13 mouse cellular contexts compared by ENCODE assay signal in the genomic region with DNA sequence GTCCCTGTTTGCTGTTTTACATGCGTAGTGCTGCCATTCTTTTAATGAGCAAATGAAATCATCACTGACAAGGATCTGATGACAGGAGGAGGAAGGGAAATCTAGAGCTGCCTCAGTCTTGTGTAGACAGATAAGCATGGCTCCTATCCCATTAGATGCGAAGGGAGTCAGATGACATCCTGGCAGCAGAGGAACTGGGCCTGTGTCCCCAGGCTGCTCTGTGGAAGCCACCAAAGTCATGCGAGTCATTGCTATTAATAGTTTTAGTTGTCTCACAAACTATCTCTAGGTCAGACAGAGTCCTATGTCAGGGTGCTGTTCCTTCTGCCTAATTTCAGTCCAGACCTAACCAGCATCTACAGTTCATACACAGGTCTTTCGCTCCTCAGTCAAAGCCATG.
DNase-seq lines count a peak whose midpoint lies in the region; ATAC-seq and TF ChIP-seq lines count a peak whose summit lies in the region.
"Had no signal": no experiment of that assay in that cellular context is flagged by ENCODE, and none has a peak within 500 bp of the region (broad histone marks: within the 10 kb centered on the region; RNA-seq: fewer than 3 reads in every experiment).

No protein-coding gene starts in this region.

- dilution Hi-C loops in CH12.LX (cut with MboI; ENCODE audit: extremely low pct_ligation_motif_present, extremely low pct_unique_long_range_greater_than_20kb, low sequenced_read_pairs) = no loop called here

- peaks cover 90% of the 10 kb centered on the region for H3K79me2 ChIP-seq in CH12.LX (replicated peaks; ENCODE audit: control insufficient read depth, extremely low read depth, insufficient read depth, poor library complexity, severe bottlenecking)

- in situ Hi-C loops in CH12.LX (cut with MboI; ENCODE audit: low pct_ligation_motif_present, low pct_unique_long_range_greater_than_20kb, low sequenced_read_pairs) = no loop called here

- TF ChIP-seq RAD21 in CH12.LX (IDR thresholded peaks at IDR 0.05; ENCODE audit: low read depth, low read length) = no peak

- H3K27ac ChIP-seq in kidney, embryonic 15.5 days = no peak overlapping the region
- H3K27ac ChIP-seq in CH12.LX (ENCODE audit: insufficient read depth, low read depth) = peak overlapping the region; percentile 24
- H3K27ac ChIP-seq in gastrocnemius, adult 2 months = peak overlapping the region; percentile 83
- no peak overlapping the region for H3K27ac ChIP-seq in hindbrain, embryonic 16.5 days (ENCODE audit: low read depth, low read length)
- H3K27ac ChIP-seq: embryonic facial prominence, embryonic 12.5 days; forebrain, embryonic 10.5 days; liver, embryonic 13.5 days had no signal

- no peaks in the 10 kb centered on the region for H3K9me3 ChIP-seq in kidney, embryonic 15.5 days (replicated peaks)
- peaks cover 5% of the 10 kb centered on the region for H3K9me3 ChIP-seq in CH12.LX (replicated peaks; ENCODE audit: low read length)
- no peaks in the 10 kb centered on the region for H3K9me3 ChIP-seq in hindbrain, embryonic 16.5 days (ENCODE audit: control insufficient read depth, low read length)
- H3K9me3 ChIP-seq: embryonic facial prominence, embryonic 12.5 days; forebrain, embryonic 10.5 days; liver, embryonic 13.5 days had no signal

- no peak for ATAC-seq in kidney, embryonic 15.5 days (replicated peaks; ENCODE audit: low FRiP score)
- ATAC-seq in hindbrain, embryonic 16.5 days = no peak
- ATAC-seq: Patski had no signal

- H3K4me1 ChIP-seq in kidney, embryonic 15.5 days = peaks cover 1% of the 10 kb centered on the region; the same call in 1 of the 2 replicates
- peaks cover 14 to 56% of the 10 kb centered on the region in 2 experiments for H3K4me1 ChIP-seq in CH12.LX (ENCODE audit: control insufficient read depth in 1 of 2, insufficient read depth in 2 of 2)
- H3K4me1 ChIP-seq in hindbrain, embryonic 16.5 days (ENCODE audit: control insufficient read depth, insufficient read depth, low read depth, low read length) = no peaks in the 10 kb centered on the region

- TF ChIP-seq CTCF in CH12.LX (conservative IDR thresholded peaks at IDR 0.05 in 1 of 2, IDR thresholded peaks at IDR 0.05 in 1 of 2; ENCODE audit: low read depth in 2 of 2, low read length in 2 of 2) = no peak
- no peak for TF ChIP-seq CTCF in gastrocnemius, adult 2 months (IDR thresholded peaks at IDR 0.05)

- no peak overlapping the region for H3K4me3 ChIP-seq in kidney, embryonic 15.5 days (replicated peaks)
- no peak overlapping the region for H3K4me3 ChIP-seq in CH12.LX (replicated peaks in 1 of 3; ENCODE audit: low read depth in 2 of 3, low read length in 2 of 3, poor library complexity in 1 of 3)
- H3K4me3 ChIP-seq in gastrocnemius, adult 2 months = no peak overlapping the region; the same call in 1 of the 2 replicates
- no peak overlapping the region for H3K4me3 ChIP-seq in hindbrain, embryonic 16.5 days (ENCODE audit: low read length)
- H3K4me3 ChIP-seq: embryonic facial prominence, embryonic 12.5 days; forebrain, embryonic 10.5 days; liver, embryonic 13.5 days had no signal

- intact Hi-C loops in gastrocnemius, adult 2 months (cut with DNase I) = loop anchor here (2.0 to 5.0 kb wide), 2 partner anchors 49 to 67 kb away; no protein-coding TSS in a partner anchor
- intact Hi-C loops in heart, postnatal 10 days (cut with DNase I) = loop anchor here (5.0 kb wide), 1 partner anchor 58 kb away; no protein-coding TSS in a partner anchor

- H3K9ac ChIP-seq in kidney, embryonic 15.5 days = no peak overlapping the region
- H3K9ac ChIP-seq in CH12.LX (ENCODE audit: insufficient read depth, low read depth) = no peak overlapping the region
- no peak overlapping the region for H3K9ac ChIP-seq in hindbrain, embryonic 16.5 days (ENCODE audit: low read depth, low read length)
- H3K9ac ChIP-seq: embryonic facial prominence, embryonic 12.5 days; liver, embryonic 13.5 days had no signal

- 72% methylated on average over 4 of the region's 4 CpGs for WGBS in kidney, embryonic 15.5 days
- WGBS in hindbrain, embryonic 16.5 days = 95% methylated on average over 4 of the region's 4 CpGs

- peak; percentile 12 to 29 for DNase-seq in kidney, adult 8-10 months
- DNase-seq in CH12.LX (ENCODE audit: extremely low read depth) = no peak
- peak; percentile 82 for DNase-seq in gastrocnemius, adult 2 months
- peak; percentile 75 to 85 for DNase-seq in heart, postnatal 10 days
- no peak for DNase-seq in ovary, postnatal 14 days (ENCODE audit: low spot score)
- no peak for DNase-seq in right cerebral cortex, adult 2 months (ENCODE audit: low spot score in 2 of 2)
- DNase-seq: adrenal gland, adult 8-10 months; liver, embryonic 13.5 days had no signal

- TF ChIP-seq EP300 in CH12.LX (IDR thresholded peaks at IDR 0.05; ENCODE audit: low read length) = no peak

- H3K27me3 ChIP-seq in kidney, embryonic 15.5 days = no peaks in the 10 kb centered on the region
- H3K27me3 ChIP-seq in CH12.LX (replicated peaks) = no peaks in the 10 kb centered on the region
- no peaks in the 10 kb centered on the region for H3K27me3 ChIP-seq in hindbrain, embryonic 16.5 days (replicated peaks; ENCODE audit: control insufficient read depth, insufficient read depth, low read length)
- H3K27me3 ChIP-seq: embryonic facial prominence, embryonic 12.5 days; liver, embryonic 13.5 days; Patski had no signal

- H3K36me3 ChIP-seq in kidney, embryonic 15.5 days = no peaks in the 10 kb centered on the region
- H3K36me3 ChIP-seq in CH12.LX (replicated peaks in 1 of 2; ENCODE audit: control insufficient read depth in 1 of 2, insufficient read depth in 1 of 2, low read length in 1 of 2) = peaks cover 80 to 96% of the 10 kb centered on the region in 2 experiments
- H3K36me3 ChIP-seq in hindbrain, embryonic 16.5 days (ENCODE audit: control insufficient read depth, insufficient read depth, low read length) = no peaks in the 10 kb centered on the region
- H3K36me3 ChIP-seq: embryonic facial prominence, embryonic 12.5 days; forebrain, embryonic 10.5 days; liver, embryonic 13.5 days had no signal

- TF ChIP-seq POLR2A in CH12.LX (IDR thresholded peaks at IDR 0.05; ENCODE audit: low read depth, low read length) = no peak

- H3K4me2 ChIP-seq in kidney, embryonic 15.5 days = no peak overlapping the region
- no peak overlapping the region for H3K4me2 ChIP-seq in CH12.LX (ENCODE audit: insufficient read depth, low read depth, poor library complexity, severe bottlenecking)
- no peak overlapping the region for H3K4me2 ChIP-seq in hindbrain, embryonic 16.5 days (ENCODE audit: low read length)
- H3K4me2 ChIP-seq: embryonic facial prominence, embryonic 12.5 days; liver, embryonic 13.5 days had no signal

TF ChIP-seq in CH12.LX, 34 proteins besides CTCF, POLR2A, EP300 and RAD21:
- TF ChIP-seq ETS1 (conservative IDR thresholded peaks at IDR 0.05; ENCODE audit: low read depth, low read length) (no peak), ZMIZ1 (IDR thresholded peaks at IDR 0.05; ENCODE audit: low read depth, low read length) (no peak), SMC3 (IDR thresholded peaks at IDR 0.05; ENCODE audit: low read depth, low read length) (no peak), MEF2A (IDR thresholded peaks at IDR 0.05; ENCODE audit: borderline replicate concordance, low read depth, low read length) (peak; percentile 74), USF2 (conservative IDR thresholded peaks at IDR 0.05; ENCODE audit: low read depth, low read length) (no peak), TBP (conservative IDR thresholded peaks at IDR 0.05; ENCODE audit: low read depth, low read length) (no peak), MYC (IDR thresholded peaks at IDR 0.05; ENCODE audit: low read depth, low read length) (no peak), BHLHE40 (IDR thresholded peaks at IDR 0.05; ENCODE audit: low read depth, low read length) (no peak), POLR2AphosphoS2 (IDR thresholded peaks at IDR 0.05; ENCODE audit: low read depth, low read length) (peak; percentile 26; the same call in 1 of the 2 replicates)

Comparison
In these comparisons a context has a peak if more than half of its experiments do, and no peak if none do; other contexts are left out.
1. DNase-seq: peak in kidney, adult 8-10 months (2 of 2), gastrocnemius, adult 2 months (single experiment) and heart, postnatal 10 days (2 of 2); none in CH12.LX (single experiment), ovary, postnatal 14 days (single experiment) and right cerebral cortex, adult 2 months (0 of 2).
2. H3K27ac ChIP-seq: peak in CH12.LX (single experiment) and gastrocnemius, adult 2 months (single experiment); none in kidney, embryonic 15.5 days (single experiment) and hindbrain, embryonic 16.5 days (single experiment).